Mouse (Mus musculus) megakaryocyte progenitor cell, adult 5-6 weeks (primary cell): ENCODE measurements at regions not wholly inside any gene's neighbourhood (a gene's known extent, or its start where the extent isn't known, plus 50 kb on each side); places are given as distances from the start of the nearest gene placed in this dataset.

Source experiments
- ATAC-seq: replicated peaks from 2 replicates; pipeline ENCODE4 v1.8.0; 2016; ENCODE audit warnings: mild to moderate bottlenecking, moderate TSS enrichment, inconsistent platforms; ENCODE audit not compliant: poor library complexity

DNA sequence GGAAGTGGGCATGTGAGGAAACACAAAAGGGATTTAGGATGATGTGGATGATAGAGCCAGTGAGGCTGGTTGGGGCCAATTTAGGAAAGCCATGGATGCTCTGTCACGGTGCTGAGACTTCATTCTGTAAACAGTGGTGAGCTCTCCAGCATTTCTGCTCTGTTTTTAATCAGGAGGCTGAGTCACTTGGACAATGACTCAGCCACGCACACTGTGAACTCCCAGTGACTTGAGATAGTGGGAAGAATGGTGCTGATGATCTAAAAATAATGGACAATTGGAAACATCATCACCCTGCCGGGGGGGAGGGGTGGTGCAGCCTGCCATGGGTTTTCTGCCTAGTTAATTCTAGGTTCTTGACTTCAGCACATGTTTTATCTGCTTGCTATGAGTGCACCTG, 156.3 kb downstream of the 4930564D02Rik start:
- no peak for ATAC-seq

DNA sequence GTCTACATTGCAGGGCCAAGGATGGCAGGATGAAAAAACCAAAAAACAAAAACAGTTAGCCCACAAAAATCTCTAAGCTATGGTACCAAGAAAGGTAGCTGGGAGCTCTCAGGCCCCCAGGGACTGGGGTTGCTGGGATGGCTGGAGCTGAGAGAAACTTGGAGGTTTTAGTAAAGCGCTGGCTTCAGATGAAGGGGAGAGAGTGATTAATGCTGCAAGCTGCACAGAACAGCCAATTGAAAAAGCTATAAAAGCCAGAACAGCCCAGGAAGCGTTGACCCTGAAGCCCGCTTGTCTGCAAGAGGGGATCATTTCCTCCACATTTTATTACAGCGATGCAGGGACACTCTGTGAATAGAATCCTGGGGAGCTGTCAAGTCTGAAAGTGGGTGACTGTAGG, 157.0 kb downstream of the 4930564D02Rik start:
- ATAC-seq = no peak

DNA sequence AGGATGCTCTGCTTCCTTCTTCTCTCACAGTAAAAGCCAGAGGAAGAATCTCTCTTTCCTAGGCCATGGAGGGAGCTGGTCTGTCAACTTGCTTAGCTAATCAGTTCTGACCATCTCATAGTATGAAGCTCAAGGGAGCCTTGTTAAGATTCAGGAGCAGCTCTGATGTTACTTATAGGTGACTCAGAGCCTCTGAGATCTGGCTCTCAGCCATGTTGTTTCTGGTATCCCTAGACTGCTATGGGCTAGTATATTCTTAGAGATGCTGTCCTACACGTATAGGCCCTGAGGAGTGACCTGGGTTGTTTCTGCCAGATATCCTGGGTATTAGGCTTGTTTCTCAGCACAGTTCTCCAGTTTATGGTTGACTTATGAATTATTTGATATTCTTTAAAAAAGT, 160.9 kb downstream of the 4930564D02Rik start:
- ATAC-seq = no peak

DNA sequence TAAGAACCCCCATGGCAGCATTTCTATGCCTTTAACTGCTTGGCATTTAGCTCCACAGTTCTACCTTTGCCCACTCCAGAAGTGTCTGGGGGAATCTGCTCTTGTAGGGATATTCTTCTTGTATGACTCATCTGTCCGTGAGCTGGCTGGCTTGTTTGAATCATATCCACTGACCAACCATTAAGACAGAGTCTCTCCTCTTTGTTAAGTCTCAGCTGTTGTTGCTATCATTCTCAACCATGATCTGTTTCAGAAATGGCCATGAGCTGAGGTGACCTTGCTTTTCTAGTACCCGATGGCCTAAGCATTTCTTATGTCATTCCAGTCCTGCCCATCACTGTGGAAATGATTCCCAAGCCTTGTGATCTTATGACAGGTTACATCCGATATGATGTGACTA, 161.8 kb downstream of the 4930564D02Rik start:
- ATAC-seq = no peak

DNA sequence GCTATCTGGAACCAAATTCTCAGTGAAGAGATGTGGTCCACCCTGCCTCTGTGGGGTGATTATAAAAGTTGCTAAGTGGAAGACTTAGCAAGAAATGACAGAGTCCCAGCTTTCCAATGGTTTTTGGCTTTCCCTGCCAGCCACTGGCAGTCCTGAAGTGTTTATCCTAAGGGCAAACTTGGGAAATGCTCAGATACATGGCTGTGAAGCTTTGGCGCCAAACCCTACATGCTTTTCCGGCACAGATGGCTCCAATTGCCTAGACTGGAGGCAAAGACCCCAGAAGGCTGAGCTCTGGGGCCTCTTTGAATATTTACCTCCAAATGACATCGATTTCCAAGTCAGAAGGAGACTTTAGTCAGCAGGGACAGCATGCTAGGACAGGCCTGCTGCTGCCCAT, 174.4 kb downstream of the 4930564D02Rik start:
- ATAC-seq = no peak

DNA sequence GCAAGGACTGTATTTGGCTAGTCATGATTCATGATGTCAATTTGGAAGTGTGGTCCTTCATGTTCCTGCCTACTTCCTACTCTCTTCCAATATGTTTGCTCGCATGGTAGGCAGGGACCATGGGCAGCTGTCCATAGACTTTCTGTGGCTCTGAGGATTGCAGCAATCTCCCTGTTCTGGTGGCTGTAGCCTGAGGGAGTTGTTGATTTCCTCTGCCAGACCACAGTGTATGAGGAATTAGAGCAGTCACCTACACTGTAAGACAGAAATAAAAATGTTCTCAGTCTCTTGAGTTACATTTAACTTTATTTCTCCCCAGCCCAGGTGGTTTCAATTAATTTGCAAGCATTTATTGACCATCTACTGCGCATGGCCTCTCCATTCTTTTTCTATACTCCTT, 190.5 kb downstream of the 4930564D02Rik start:
- ATAC-seq = no peak

DNA sequence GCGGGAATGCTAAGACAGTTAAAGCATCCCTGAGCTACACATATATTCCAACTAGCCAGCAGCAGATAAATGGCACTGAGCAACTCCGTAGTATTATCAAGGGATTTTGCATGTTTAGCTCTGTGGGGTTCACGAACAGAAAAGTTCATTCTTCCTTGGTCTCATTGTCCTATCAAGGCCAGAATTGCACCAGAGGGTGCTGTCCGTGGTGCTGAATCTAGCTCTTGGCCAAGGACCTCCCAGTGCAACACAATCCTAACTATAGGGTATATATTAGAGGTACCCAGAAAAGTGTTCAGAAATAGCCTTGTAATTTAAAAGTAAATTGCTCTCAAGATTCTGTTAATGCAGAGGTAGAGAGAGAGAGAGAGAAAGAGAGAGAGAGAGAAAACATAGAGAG, 176.9 kb upstream of the Kcnd3 start:
- ATAC-seq = 0 out of 2 replicates have a peak, but pooled peaks have one; percentile 55

DNA sequence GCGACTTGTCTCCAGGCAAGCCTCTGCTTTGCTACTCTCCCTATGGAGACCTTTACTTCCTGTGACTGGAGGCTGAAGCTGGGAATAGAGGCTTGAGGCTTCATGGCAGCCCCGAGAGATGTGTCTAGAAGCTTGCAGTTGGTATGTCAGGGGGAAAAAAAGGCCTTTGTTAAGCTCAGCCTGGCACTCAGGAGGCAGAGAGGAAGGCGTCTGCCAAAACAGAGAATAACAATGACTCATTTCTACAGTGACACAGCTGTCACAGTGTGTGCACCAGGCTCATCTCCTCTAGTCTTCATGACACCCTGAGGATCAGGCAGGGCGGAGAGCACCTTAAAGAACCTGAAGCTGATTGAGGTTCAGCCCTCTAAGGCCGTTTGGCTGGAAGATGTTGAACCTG, 171.2 kb upstream of the Kcnd3 start:
- no peak for ATAC-seq

DNA sequence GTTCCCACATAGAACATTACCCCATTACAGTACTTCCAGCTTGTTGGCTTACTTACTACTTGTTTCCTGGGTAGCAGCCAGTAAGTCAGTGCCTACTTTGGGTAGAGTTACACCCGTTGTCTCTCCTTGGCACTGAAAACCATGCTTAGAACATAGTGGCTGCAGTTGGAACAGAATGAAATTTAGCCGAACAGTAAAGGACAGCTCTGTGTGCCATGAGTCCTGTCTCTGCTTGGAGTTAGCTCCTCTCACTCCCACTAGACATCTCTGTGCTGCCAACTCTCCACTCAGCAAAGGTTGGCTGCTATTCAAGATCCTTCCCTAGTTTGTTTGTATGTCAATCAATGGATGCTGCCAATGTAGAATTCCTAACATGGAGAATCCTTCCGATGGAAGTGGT, 170.4 kb upstream of the Kcnd3 start:
- ATAC-seq = no peak

DNA sequence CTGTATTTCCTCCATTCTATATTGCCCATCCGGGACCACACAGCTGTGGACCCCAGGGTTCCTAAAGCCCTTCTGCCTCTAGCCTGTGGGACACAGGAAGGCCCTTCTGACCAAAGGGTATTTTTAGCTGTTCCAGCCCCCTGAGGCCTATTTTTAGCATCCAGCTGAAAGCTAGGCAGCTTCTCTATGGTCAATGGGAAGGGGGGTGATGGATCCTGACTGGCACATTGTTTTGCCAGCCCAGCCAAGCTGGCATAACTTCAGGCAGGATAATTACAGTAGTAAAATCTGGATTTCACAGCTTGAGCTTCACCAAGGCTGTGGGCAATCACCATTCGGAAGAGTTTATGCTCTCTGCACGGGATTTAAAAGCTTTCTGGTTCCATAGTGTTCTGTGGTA, 153.9 kb upstream of the Kcnd3 start:
- no peak for ATAC-seq

DNA sequence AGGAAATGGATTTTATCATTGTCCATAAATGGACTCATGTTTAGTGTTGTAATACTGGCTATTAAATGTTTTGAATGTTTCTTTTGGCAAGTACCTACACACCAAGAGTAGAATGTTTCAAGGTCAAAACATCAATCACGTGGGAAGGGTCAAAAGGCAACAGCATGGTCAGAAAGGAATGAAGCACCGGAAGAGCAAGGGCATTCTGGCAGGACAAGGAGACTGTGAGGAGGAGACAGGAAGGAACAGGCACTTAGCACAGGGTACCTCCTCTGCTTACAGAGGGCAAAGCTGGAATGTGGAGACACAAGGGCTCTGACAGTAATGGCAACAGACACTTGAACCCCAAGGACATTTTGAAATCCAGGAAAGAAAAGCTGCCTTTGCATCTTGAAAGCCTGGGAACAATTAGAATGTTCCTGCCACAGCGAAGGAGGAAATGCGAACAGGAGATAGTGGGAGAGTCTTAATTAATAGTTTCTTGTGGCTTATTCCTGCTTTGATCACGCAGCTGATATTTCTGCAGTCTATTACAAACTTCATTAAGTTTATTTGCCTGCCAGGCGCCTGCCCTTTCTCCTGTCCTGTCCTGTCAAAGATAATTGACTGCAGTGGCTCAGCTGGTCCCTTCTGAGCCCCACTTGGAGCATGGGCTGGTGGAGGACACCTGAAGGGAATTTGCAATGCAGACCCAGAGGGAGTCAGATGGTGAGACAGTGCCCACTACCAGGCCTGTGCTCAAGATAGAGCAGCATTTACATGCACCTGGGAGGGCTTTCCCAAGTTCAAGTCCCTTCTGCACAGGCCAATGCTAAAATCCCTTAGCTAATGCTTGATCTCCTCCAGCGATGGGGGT, 151.2 kb upstream of the Kcnd3 start:
- no peak for ATAC-seq

DNA sequence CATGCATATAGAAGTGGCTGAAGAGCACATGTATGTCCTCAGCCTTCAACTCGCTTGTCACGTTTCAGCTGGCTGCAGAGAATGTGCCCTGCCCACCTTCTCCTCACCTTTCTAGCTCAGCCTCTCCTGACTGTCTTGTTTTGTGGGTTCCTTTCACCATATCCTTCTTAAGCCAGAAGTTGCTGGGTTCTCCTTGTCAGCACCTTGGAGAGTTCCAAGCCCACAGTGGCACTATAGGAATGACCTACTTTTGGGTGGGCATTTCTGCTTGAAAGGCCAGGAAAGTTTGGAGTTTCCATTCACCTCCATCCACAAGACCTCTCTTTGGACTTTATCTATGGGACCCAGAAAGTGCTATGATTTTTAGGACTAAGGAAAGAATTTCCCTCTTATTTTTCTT, 144.5 kb upstream of the Kcnd3 start:
- ATAC-seq = no peak

DNA sequence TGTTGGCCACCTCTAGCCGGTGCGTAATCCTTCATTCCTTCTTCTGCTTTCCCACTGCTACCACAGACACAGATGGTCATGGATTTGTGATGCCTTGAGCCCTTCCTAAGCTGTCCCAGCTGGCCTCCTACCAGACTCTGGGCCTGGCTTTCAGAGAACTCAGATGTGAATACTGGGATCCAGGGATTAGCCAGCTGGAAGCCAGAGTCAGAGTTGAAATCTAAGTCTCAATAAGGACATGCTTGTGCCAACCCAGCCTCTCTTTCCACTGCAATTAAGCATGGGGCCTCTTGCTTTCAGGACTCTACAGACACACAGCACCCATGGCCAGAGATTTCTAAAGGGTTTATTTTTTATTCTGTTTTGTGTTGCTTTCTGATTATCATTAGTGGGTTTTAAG, 143.1 kb upstream of the Kcnd3 start:
- no peak for ATAC-seq

DNA sequence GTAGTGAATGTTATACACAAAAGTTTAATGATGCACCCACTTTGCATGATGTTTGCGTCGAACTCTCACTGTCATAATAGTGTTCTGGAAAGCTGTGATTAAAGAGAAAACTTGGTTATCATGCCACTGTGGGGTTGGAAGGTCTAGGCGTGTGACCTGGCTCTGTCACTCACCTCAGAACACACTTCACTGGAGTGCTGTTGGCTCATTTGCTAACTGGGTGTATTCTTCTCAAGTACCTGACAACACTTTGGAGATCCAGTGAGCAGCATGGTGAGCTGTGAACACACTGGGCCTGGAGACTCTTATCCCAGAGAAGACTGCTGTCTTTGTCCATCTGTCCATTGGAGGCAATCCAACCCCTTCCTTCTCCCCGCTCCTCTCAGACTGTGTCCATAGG, 98.9 kb upstream of the Kcnd3 start:
- no peak for ATAC-seq

DNA sequence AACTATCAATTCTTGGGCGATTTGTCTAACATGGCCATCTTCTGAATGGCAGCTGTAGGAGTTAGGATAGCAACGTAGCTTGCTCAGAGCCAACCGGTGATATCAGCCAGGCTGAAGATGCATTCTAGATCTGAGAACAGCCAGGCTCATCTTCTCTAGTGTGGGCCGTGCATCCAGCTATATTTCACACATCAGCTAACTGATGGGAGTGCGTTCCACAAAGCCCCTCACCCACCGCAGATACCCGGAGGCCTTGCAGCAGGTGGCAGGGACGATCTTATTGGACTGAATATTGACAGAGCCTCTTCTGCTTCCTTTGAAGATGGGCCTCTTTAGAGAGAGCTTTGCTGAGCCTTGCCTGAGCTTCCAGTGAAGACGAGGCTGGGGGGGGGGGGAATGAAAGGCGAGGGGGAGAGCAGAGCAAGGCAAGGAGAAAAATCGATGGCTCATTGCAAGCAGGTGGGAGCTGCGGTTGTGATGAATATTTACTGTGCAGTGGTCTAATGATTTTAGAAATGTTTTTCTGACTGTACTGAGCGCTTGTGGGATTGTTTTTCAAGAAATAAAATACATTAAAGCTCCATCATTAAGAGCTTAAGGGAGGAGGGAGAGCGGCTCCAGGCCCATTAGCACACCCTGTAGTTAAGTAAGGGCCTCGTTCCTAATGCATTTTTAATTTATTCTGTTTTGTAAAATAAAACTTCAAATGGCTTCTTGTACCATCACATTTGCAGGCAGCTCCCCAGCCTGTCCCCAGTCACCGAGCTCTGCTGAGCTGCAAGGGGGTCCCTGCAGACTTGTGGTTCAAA, 97.8 kb upstream of the Kcnd3 start:
- no peak for ATAC-seq

DNA sequence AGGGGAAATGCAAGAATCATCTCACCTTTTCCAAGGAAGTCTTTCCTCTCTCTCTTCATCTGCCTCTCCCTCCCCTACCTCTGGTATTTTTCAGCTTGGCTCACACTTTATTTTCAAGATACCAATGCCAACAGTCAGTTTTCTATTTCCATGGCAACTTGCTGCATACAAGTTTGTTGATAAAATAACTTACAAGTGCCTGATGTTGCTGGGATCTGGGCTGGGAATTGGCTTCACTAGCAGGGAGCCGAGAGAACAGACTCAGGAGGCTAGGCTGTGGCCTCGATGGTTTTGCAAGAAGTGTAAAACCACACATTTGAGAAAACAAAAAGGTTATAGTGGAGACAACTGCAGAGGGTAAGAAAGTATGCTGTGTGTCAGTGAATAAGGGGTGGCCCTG, 94.6 kb upstream of the Kcnd3 start:
- ATAC-seq = no peak

DNA sequence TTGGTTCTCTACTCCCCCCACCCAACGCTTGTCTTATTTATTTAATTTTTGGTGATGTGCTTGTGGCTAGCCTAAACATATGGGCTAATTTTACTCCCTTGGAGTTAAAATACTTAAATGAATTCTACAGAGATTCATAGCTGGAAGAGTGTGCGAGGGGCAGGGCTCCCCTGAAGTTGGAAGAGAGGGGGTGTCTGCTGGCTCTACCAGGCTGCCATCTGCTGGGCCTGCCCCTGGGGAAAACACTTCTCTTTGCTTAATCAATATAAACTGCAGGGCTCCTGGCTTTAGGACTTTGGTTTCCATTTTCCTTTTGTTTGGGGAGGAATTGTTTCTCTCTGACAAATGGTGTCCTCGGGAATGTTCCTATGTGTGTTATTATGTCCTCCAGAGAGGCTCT, 92.5 kb upstream of the Kcnd3 start:
- ATAC-seq = no peak

DNA sequence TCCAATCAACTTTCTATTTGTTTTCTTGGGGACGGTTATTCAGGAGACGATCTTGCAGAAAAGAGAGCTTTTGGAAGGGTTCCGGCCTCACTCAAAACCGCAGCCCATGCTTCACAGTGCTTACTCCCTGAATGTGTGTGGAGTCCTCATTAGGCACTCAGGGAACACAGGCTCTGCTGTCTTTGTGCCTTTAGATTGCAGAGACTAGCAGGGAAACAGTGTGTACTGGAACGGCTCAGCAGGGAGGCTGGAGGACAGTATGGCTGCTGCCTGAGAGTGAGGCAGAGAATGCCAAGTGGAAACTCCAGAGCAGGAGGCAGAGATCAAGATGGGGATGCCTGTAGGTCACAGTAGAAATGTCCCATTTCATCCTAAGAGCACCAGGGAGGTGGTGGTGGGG, 87.4 kb upstream of the Kcnd3 start:
- no peak for ATAC-seq

DNA sequence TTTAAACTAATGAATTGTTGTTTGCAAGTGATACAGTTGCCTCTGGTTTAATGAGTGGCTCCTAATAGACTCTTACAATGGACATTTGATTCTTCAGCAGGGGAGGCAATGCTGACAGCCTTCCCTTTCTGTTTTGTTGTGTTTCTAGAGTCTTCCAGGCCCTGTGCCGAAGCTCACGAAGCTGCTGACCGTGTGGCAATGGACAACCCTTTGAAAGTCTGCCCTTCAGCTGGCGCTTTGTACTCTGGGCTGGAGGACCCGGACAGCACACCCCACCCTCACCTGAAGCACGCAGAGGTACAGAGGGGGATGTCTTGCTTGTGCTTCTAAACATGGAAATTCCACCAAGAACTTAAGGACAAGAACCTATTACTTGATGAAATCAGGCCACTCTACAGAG, 85.3 kb upstream of the Kcnd3 start:
- no peak for ATAC-seq

DNA sequence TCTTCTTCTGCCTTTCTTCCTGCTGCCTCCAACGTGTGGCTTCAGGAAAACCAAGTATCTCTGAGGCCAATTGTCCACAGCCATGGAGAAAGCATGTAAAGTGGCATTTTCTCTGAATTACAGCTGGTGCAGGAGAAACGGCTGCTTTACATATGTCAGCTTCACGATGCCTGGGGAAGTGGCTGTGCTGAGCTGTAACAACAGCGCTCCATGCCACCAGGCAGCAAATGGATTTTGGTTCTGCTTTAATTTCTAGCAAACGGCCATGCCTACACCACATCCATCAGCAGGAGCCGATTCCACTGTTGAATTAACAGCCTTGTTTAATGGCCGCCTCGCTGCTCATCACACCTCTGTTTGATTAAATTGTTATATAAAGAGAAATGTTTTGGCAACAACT, 84.2 kb upstream of the Kcnd3 start:
- no peak for ATAC-seq

DNA sequence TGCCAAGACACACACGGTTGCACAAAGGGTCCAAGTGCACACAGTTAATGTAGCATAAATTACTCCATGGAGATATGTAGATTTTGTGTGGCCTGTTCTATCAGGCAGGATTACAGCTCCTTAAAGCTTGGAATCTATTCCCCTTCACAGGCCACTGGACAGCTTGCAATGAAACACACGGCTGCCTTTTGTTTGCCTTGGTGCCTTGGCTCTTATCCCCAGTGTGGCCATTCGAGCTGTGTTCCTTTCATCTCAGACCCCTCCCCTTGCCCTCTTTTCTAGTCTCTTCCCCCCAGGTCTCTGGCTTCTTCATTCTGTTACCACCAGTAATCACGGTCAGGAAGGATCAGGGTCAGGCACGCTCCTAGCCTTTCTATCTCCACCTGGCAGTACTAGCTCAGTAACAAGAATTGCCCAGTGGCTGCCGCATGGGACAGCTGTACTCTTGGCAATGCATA, 79.7 kb upstream of the Kcnd3 start:
- no peak for ATAC-seq

DNA sequence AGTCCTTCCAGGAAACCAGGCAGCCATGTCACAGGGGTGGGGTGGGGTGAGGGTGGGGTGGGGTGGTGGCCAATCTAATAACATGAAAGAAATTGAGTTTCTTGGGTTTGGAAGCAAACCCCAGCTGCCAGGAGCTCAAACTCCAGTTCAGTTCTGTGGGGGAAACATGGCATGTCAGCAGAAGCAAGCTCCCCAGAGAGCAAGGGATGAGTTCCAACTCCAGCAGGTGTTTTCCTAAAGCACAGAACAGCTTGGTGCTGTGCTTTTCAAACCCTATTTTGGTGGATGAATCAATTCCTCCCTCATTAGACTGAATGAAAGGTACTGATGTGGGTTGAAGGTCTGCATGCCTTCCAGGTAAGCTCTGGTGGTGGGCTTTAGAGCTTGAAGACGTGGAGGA, 77.8 kb upstream of the Kcnd3 start:
- ATAC-seq = no peak
